Mouse (Mus musculus) midbrain, embryonic 10.5 days (tissue): ENCODE results near the gene Gm1043. TPM values are rescaled to one million over a fixed set of nuclear protein-coding genes. Genes with fewer than 3 reads are reported as not detected.

Experiments
- DNase-seq: peaks from one replicate; pipeline ENCODE4 v3.0.0-alpha.2; 2017; ENCODE audit warnings: low spot score
- H3K27ac ChIP-seq: fragments of 300-500 bp; sonication (generic); replicated peaks from 2 replicates; pipeline ENCODE4 v1.5.1; 2016; ENCODE audit warnings: mild to moderate bottlenecking
- H3K27me3 ChIP-seq: fragments of 300-500 bp; sonication (generic); 2 replicates; pipeline ENCODE4 v1.6.1; 2016; ENCODE audit warnings: low read depth, mild to moderate bottlenecking; ENCODE audit not compliant: poor library complexity, severe bottlenecking
- H3K36me3 ChIP-seq: fragments of 300-500 bp; sonication (generic); 2 replicates; pipeline ENCODE4 v1.6.1; 2016; ENCODE audit warnings: mild to moderate bottlenecking, moderate library complexity
- H3K4me1 ChIP-seq: fragments of 300-500 bp; sonication (generic); 2 replicates; pipeline ENCODE4 v1.6.1; 2016
- H3K4me3 ChIP-seq: fragments of 300-500 bp; sonication (generic); 2 replicates; pipeline ENCODE4 v1.5.1; 2016; ENCODE audit warnings: mild to moderate bottlenecking, moderate library complexity
- H3K9me3 ChIP-seq: fragments of 300-500 bp; sonication (generic); replicated peaks from 2 replicates; pipeline ENCODE4 v1.6.1; 2016; ENCODE audit warnings: mild to moderate bottlenecking
- WGBS: fragments of 180-500 bp; shearing (Covaris S2); methylation state at CpG from one replicate; pipeline ENCODE4 v1.1.7; 2016; 5-methylcytosine and 5-hydroxymethylcytosine counted together
- polyA plus RNA-seq: library from polyadenylated mRNA; unstranded; fragments of >200 nt; fragmentation: Nextera tagmentation; extraction: Ambion mirVana; gene quantifications from 2 replicates; pipeline ENCODE4 v1.2.1, GENCODE M21; 2016

Gene Gm1043
- polyA plus RNA-seq: 0.01 and 0.05 TPM in 2 replicates

DNA sequence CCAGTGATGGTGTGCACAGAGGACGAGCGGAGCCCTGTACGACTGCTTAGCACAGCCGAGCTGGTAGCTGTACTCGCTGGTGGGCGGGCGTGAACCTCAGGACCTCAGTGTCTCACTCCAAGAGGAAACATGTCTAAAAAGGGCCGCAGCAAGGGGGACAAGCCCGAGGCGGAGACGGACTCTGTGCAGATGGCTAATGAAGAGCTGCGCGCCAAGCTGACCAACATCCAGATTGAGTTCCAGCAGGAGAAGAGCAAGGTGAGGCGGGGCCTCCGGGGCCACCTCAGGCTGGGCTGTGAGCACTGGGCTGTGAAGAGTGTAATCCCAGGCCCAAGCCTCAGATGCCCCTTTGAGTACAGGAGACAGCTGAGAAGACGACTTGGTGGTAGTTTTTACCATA is at the start of gene Gm1043:
TSS of gene Gm1043 (plus strand) at position 130 of the 400 bp plus-strand sequence.
- no peak for DNase-seq
- Histone ChIP-seq H3K36me3 (no peaks in the 10 kb centered on the region), H3K4me3 (no peak within 1 kb of the TSS), H3K9me3 (no peaks in the 10 kb centered on the region), H3K4me1 (peaks cover 13% of the 10 kb centered on the region), H3K27ac (no peak within 1 kb of the TSS), H3K27me3 (peaks cover 17% of the 10 kb centered on the region)
- WGBS: 85% methylated on average over 16 of the region's 16 CpGs

DNA sequence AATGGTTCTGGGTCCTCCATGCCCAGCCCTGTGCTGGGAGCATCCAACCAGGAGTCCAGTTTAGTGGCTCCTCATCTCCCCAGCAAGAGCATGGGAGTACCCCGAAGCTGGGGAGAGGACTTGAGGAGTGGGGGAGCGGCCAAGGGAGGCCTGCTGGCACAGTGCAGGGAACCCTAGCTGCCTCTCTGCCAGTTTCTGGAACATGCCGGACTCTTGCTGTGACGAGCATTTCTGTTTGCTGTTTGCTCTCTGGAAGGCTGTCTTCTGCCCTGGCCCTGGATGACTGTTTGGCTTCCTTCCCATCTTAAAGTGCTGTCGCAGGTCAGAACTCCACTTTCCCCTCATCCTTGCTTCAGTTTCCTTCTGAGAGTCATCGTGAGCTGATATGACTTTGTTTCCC is 49.3 kb upstream of the Gm1043 start:
- no peaks in the 10 kb centered on the region for H3K36me3 ChIP-seq
- WGBS: 84% methylated on average over 6 of the region's 6 CpGs

DNA sequence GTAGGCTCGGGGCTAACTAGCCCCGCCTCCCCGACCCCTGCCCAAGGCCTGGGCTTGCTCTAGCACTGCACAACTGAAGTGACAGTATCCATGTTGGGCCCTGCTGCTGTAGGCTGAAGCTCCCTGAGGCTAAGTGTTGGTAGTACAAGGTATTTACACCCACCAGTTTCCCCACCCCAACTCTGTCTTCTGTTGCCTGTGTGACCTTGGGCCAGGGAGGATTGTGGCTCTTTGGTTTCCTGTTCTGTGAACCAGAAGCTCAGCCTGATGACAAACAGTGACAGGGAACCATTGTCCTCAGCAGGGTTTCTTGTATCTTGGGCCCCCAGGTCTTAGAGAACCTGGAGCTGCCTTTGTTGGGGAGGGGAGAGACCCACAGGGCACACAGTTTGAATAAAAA is 48.3 kb upstream of the Gm1043 start:
- 83% methylated on average over 3 of the region's 3 CpGs for WGBS
- H3K4me1 ChIP-seq: peaks cover 9% of the 10 kb centered on the region
- H3K36me3 ChIP-seq: no peaks in the 10 kb centered on the region
- no peak for DNase-seq
- H3K4me3 ChIP-seq: no peak overlapping the region
- H3K27ac ChIP-seq: no peak overlapping the region
- H3K9me3 ChIP-seq: no peaks in the 10 kb centered on the region
- H3K27me3 ChIP-seq: peaks cover 8% of the 10 kb centered on the region; the same call in 1 of the 2 replicates

More for the DNA sequence above, 49.3 kb upstream of the Gm1043 start:
- Histone ChIP-seq H3K4me3 (no peak overlapping the region), H3K27ac (no peak overlapping the region), H3K9me3 (no peaks in the 10 kb centered on the region), H3K27me3 (peaks cover 18% of the 10 kb centered on the region), H3K4me1 (peaks cover 6% of the 10 kb centered on the region; the same call in 1 of the 2 replicates)
- DNase-seq: no peak

DNA sequence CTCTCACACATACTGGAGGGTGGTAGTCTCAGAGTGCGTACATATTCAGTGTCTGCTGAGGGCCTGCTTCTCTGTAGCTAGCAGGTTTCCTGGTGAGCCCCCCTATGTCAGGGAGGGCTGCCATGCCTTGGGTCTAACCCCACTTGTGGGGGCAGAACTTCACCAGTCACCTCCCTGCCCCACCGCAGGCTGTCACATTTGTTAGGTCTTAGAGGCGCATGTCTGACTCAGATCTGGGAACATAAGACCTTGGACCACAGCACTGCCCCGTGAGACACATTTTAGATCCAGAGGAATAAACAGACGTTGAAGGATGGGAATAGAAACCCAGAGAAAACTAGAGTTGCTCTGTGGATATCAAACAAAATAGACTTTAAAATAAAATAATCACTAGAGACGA is 45.3 kb upstream of the Gm1043 start:
- Histone ChIP-seq H3K27me3 (0 out of 2 replicates have a peak, but pooled peaks cover 3% of the 10 kb centered on the region), H3K4me3 (no peak overlapping the region), H3K9me3 (no peaks in the 10 kb centered on the region), H3K36me3 (no peaks in the 10 kb centered on the region), H3K27ac (no peak overlapping the region), H3K4me1 (peaks cover 9% of the 10 kb centered on the region)
- no peak for DNase-seq
- WGBS: 85% methylated on average over 6 of the region's 6 CpGs

DNA sequence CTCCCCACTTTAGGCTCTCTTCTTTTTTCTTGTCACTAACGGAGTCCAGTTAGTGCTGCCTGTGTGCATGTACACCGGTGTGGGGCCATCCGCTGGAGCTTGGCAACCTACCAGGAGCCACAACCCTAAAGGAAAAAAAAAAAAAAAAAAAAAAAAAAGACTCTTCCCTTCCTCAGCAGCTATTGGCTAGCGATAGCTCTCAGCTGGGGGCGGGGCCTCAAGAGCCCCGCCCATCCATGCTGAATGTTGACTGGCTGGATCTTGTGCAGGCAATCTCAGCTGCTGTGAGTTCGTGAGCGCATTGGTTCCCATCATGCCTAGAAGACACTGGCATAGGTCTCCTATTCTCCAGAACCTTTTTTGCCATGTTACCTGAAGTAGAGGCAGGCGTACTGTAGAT is 44.5 kb upstream of the Gm1043 start:
- Histone ChIP-seq H3K27ac (no peak overlapping the region), H3K4me3 (no peak overlapping the region), H3K9me3 (no peaks in the 10 kb centered on the region), H3K36me3 (no peaks in the 10 kb centered on the region), H3K4me1 (peaks cover 9% of the 10 kb centered on the region), H3K27me3 (0 out of 2 replicates have a peak, but pooled peaks cover 3% of the 10 kb centered on the region)
- whole genome bisulfite sequencing: 25% methylated on average over 9 of the region's 9 CpGs
- DNase-seq: no peak

DNA sequence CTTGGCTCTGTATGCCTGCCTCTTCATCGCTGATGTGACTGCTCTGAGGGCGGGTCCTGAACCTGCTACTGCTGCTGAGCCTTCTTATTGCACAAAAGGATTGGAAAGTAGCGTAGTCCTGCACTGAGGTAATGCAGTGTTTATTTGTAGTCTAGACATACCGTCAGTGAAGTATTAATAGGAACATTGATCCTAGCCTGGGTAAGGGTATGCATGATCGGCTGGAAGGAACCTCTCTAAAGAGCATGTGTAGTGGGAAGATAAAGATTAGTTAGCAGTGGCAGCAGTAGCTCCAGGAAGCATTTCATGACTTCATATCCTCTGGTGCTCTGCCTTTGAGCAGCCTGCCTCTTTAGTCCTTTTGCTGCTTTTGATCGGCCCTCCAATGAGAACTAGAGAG is 43.5 kb upstream of the Gm1043 start:
- Histone ChIP-seq H3K36me3 (no peaks in the 10 kb centered on the region), H3K4me1 (peaks cover 9% of the 10 kb centered on the region), H3K27me3 (0 out of 2 replicates have a peak, but pooled peaks cover 3% of the 10 kb centered on the region), H3K27ac (no peak overlapping the region), H3K4me3 (no peak overlapping the region), H3K9me3 (no peaks in the 10 kb centered on the region)
- 58% methylated on average over 6 of the region's 6 CpGs for WGBS
- no peak for DNase-seq

DNA sequence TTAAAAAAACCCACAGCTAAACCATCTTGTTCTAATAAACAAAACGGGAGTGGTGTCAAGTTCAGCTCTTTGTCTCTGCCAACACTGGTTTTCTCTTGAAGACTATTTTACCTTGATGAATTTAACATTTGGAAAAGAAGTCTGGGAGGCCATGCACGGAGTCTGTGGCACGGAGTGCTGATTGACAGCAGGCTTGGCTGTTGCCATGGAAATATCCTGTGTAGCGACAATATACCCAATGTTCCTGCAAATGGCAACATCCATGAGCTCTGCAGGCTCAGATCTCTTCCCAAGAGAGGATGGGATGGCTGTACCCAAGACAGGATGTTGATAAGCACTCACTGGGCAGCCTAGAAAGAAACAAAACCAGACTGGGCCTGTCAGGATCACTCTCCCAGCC is 42.2 kb upstream of the Gm1043 start:
- Histone ChIP-seq H3K27ac (no peak overlapping the region), H3K27me3 (peaks cover 9% of the 10 kb centered on the region; the same call in 1 of the 2 replicates), H3K9me3 (no peaks in the 10 kb centered on the region), H3K36me3 (no peaks in the 10 kb centered on the region), H3K4me3 (no peak overlapping the region), H3K4me1 (peaks cover 4% of the 10 kb centered on the region)
- 68% methylated on average over 4 of the region's 4 CpGs for WGBS
- no peak for DNase-seq

DNA sequence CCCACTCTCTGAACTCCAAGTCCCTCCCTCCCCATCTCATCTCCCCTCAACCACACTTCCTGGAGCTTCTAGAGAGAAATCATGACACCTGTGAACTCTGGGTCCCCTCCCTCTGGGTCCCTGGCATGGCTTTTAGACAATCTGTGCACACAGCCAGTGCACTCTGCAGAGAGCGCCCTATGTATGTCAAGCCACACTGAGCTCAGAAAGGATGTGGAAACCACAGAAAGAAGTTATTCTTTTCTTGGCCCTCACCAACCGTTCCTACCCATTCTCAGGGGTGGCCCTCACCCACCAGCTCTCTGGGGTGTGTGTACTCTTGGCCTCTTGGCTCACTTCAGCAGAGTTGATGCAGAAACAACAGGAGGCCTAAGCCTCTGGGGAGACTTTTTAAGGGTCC is 40.4 kb upstream of the Gm1043 start:
- H3K36me3 ChIP-seq: no peaks in the 10 kb centered on the region
- peaks cover 4% of the 10 kb centered on the region for H3K4me1 ChIP-seq
- DNase-seq: no peak
- H3K9me3 ChIP-seq: no peaks in the 10 kb centered on the region
- no peak overlapping the region for H3K4me3 ChIP-seq
- no peak overlapping the region for H3K27ac ChIP-seq
- WGBS: 82% methylated on average over 2 of the region's 2 CpGs
- H3K27me3 ChIP-seq: peaks cover 9% of the 10 kb centered on the region; the same call in 1 of the 2 replicates

DNA sequence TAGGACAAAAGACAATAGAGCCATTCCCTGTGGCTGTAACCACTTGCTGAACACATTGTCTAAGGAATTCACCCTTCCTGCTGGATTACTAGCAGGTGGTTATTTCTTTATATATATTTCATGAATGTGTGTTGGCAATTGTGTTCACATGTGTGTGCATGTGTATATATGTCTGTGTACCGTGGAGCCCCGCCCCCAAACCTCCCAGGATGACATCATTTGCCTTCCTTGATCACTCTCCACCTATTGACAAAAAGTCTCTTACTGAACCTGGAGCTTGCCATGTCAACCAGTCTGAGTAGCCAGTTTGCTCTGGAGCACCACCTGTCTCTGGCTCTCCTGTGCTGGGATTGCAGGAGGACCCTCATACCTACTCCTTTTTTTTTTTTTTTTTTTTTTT is 39.6 kb upstream of the Gm1043 start:
- Histone ChIP-seq H3K36me3 (no peaks in the 10 kb centered on the region), H3K4me1 (peaks cover 5% of the 10 kb centered on the region), H3K4me3 (no peak overlapping the region), H3K27ac (no peak overlapping the region), H3K9me3 (no peaks in the 10 kb centered on the region), H3K27me3 (peaks cover 9% of the 10 kb centered on the region; the same call in 1 of the 2 replicates)
- WGBS: 88% methylated on average over 2 of the region's 2 CpGs
- DNase-seq: no peak

DNA sequence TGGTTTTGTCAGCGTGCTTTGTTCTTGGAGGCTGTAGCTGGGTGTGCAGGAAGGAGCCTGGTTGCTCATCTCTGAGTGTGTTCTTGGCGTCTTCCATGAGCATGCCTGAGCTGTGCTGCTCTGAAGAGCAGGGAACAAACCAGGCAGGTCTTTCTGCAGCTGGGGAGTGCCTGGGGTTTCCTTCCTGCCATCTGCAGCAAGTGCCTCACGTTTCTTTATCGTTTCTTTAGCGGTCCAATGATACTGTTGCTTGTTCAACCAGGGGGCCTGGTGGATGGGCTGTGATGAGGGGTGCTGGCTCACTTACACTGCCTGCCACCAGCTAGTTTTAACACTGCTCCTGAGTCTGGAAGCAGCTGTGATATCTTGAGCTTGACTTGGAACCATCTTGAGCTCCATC is 38.4 kb upstream of the Gm1043 start:
- Histone ChIP-seq H3K4me3 (no peak overlapping the region), H3K9me3 (no peaks in the 10 kb centered on the region), H3K27me3 (peaks cover 9% of the 10 kb centered on the region; the same call in 1 of the 2 replicates), H3K36me3 (no peaks in the 10 kb centered on the region), H3K27ac (no peak overlapping the region), H3K4me1 (peaks cover 5% of the 10 kb centered on the region)
- WGBS: 59% methylated on average over 5 of the region's 5 CpGs
- no peak for DNase-seq

DNA sequence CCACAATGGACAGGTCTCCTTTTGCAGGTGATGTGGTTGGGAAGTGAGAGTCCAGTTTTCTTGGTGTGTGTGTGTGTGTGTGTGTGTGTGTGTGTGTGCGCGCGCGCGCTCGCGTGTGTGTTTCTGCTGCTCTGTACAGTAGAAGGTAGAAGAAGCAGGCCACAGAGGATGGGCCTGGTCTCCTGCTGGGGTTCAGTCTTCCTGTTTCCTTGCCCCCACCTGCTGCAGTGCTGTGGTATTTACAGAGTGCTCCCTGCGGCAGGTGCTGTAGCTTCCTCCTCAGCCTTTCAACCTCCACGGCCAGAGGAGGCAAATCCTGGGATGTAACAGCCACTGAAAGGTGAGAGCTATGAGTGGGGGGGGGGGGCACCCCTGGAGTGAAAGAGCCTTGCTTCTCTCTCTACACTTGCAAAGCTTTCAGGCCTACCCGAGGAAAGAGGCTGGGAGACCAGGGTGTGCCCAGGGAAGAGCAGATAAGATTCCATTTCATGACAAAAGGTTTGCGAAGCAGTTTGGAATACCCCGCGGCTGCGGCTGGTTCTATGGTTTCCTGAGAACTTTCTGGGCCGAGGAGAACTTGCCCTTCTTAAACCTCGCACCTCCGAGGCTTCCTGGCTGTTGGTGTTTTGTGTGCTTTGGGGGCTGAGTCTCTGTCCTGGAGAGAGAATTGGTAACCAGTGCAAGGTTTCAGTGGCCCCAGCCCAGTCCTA is 37.8 kb upstream of the Gm1043 start:
- no peaks in the 10 kb centered on the region for H3K36me3 ChIP-seq
- 65% methylated on average over 17 of the region's 17 CpGs for WGBS
- DNase-seq: no peak
- peaks cover 5% of the 10 kb centered on the region for H3K4me1 ChIP-seq
- no peak overlapping the region for H3K4me3 ChIP-seq
- H3K9me3 ChIP-seq: no peaks in the 10 kb centered on the region
- peaks cover 6% of the 10 kb centered on the region; the same call in 1 of the 2 replicates for H3K27me3 ChIP-seq
- H3K27ac ChIP-seq: no peak overlapping the region

DNA sequence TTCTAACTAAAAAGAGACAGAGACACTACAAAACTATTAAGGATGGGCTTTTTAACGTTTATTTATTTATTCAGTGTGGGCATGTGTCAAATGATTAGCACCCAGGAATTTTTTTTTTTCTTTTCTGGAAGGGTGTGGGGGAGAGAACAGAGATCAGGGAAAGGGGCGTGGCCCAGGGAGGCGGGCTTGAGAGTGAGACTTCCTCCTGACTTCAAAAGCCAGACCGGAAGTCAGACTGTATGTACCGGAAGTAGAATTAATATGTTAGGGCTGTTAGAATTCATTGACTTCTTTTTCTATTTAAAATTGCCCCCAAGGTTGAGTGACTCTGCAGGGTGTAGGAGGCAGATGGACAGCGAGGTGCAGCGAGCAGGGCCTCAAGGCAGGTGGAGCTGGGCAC is 37.2 kb upstream of the Gm1043 start:
- whole genome bisulfite sequencing: 75% methylated on average over 7 of the region's 7 CpGs
- no peak for DNase-seq
- H3K27ac ChIP-seq: no peak overlapping the region
- no peak overlapping the region for H3K4me3 ChIP-seq
- peaks cover 5% of the 10 kb centered on the region for H3K4me1 ChIP-seq
- no peaks in the 10 kb centered on the region for H3K36me3 ChIP-seq
- no peaks in the 10 kb centered on the region for H3K9me3 ChIP-seq
- H3K27me3 ChIP-seq: peaks cover 6% of the 10 kb centered on the region; the same call in 1 of the 2 replicates

DNA sequence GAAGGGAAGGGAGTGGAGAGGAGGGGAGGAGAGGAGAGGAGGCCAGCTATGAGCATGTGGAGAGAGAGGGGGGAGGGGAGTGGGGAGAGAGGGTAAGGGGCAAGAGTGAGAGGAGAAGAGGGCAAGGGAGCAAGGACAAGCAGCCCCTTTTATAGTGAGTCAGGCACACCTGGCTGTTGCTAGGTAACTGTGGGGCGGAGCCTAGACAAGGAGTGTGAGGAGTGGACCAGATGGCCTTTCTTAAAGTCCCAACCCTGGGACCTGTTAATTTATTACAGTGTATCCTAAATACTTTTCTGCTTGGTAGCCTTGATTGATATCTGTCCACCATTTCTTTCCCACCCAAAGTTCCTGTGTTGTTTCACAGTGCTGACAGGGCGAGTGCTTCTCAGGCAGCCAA is 36.1 kb upstream of the Gm1043 start:
- no peaks in the 10 kb centered on the region for H3K9me3 ChIP-seq
- no peak overlapping the region for H3K4me3 ChIP-seq
- 79% methylated on average over 2 of the region's 2 CpGs for WGBS

More for the DNA sequence above, 36.1 kb upstream of the Gm1043 start:
- Histone ChIP-seq H3K27ac (no peak overlapping the region), H3K27me3 (peaks cover 6% of the 10 kb centered on the region; the same call in 1 of the 2 replicates), H3K36me3 (no peaks in the 10 kb centered on the region), H3K4me1 (peaks cover 5% of the 10 kb centered on the region)
- no peak for DNase-seq
